Mouse (Mus musculus) liver, embryonic 14.5 days (tissue): ENCODE measurements around the gene BC016579. TPM values are rescaled to one million over a fixed set of nuclear protein-coding genes. Genes with fewer than 3 reads are reported as not detected.
A peak's percentile ranks its signal among the peaks of the same experiment; 100 is the strongest.

ENCODE experiments used
- ATAC-seq: fragments of 200-750 bp; cut with Nextera tagmentation; 2 replicates; pipeline ENCODE4 v1.8.0; 2017; ENCODE audit warnings: moderate number of reproducible peaks, mild to moderate bottlenecking, moderate library complexity; ENCODE audit not compliant: insufficient read depth
- DNase-seq, 3 experiments: peaks; one replicate each; pipeline ENCODE4 v3.0.0-alpha.2; 2012 to 2013; ENCODE audit warnings: low read depth in 3 of 3, low spot score in 3 of 3
- H3K27ac ChIP-seq: fragments of 300-500 bp; sonication (generic); 2 replicates; pipeline ENCODE4 v1.5.1; 2014; ENCODE audit warnings: moderate library complexity, mild to moderate bottlenecking, control low read depth, inconsistent platforms
- H3K27me3 ChIP-seq: fragments of 300-500 bp; sonication (generic); 2 replicates; pipeline ENCODE4 v1.6.1; 2014; ENCODE audit warnings: mild to moderate bottlenecking, low read length, moderate library complexity; ENCODE audit not compliant: control insufficient read depth, insufficient read depth
- H3K36me3 ChIP-seq: fragments of 300-500 bp; sonication (generic); replicated peaks from 2 replicates; pipeline ENCODE4 v1.6.1; 2014; ENCODE audit warnings: low read depth; ENCODE audit not compliant: control insufficient read depth, insufficient read depth
- H3K4me1 ChIP-seq, 2 experiments: fragments of 200-500 bp in 1 of 2; fragments of 300-500 bp in 1 of 2; sonication (generic) in 1 of 2; replicated peaks; 2 replicates each; pipeline ENCODE4 v1.6.1; 2012 to 2014; ENCODE audit warnings: antibody characterized with exemption in 1 of 2, inconsistent platforms in 1 of 2, low read length in 1 of 2; ENCODE audit not compliant: control insufficient read depth in 2 of 2, insufficient read depth in 2 of 2
- H3K4me2 ChIP-seq: fragments of 300-500 bp; sonication (generic); 2 replicates; pipeline ENCODE4 v1.6.1; 2014; ENCODE audit warnings: low read depth, mild to moderate bottlenecking, control low read depth, moderate library complexity
- H3K4me3 ChIP-seq, 2 experiments: fragments of 200-500 bp in 1 of 2; fragments of 300-500 bp in 1 of 2; sonication (generic) in 1 of 2; 2 replicates each; pipeline ENCODE4 v1.5.1; 2012 to 2014; ENCODE audit warnings: low read depth in 2 of 2, low read length in 2 of 2, mild to moderate bottlenecking in 2 of 2, control low read depth in 1 of 2, inconsistent platforms in 1 of 2, moderate library complexity in 1 of 2; ENCODE audit not compliant: insufficient read depth in 1 of 2
- H3K9ac ChIP-seq: fragments of 300-500 bp; sonication (generic); replicated peaks from 2 replicates; pipeline ENCODE4 v1.6.1; 2014; ENCODE audit warnings: mild to moderate bottlenecking, control low read depth, moderate library complexity
- H3K9me3 ChIP-seq: fragments of 300-500 bp; sonication (generic); 2 replicates; pipeline ENCODE4 v1.6.1; 2016; ENCODE audit warnings: low read length, mixed read lengths; ENCODE audit not compliant: control insufficient read depth
- CTCF ChIP-seq: IDR thresholded peaks from 2 replicates; pipeline ENCODE4 v1.5.1; 2016; ENCODE audit warnings: antibody characterized with exemption, low read depth, control low read depth
- EP300 ChIP-seq: IDR thresholded peaks from 2 replicates; pipeline ENCODE4 v1.6.1; 2016; ENCODE audit warnings: antibody characterized with exemption, low read depth
- WGBS: fragments of 180-500 bp; shearing (Covaris S2); extraction: QIAGEN DNeasy Blood & Tissue Kit; methylation state at CpG from one replicate; pipeline ENCODE4 v1.1.7; 2014; ENCODE audit not compliant: insufficient replicate concordance; 5-methylcytosine and 5-hydroxymethylcytosine counted together
- polyA plus RNA-seq, 2 experiments: library from polyadenylated mRNA; depleted of rRNA in 1 of 2; stranded (reverse) in 1 of 2; unstranded in 1 of 2; fragments of >200 nt; fragmentation: Nextera tagmentation in 1 of 2; extraction: Ambion mirVana in 1 of 2; gene quantifications; 2 replicates each; pipeline versions ENCODE4 v1.2.1 to v1.2.3; 2012 to 2014

Gene BC016579
- polyA plus RNA-seq, 2 experiments: 0.20 to 0.23 TPM

DNA sequence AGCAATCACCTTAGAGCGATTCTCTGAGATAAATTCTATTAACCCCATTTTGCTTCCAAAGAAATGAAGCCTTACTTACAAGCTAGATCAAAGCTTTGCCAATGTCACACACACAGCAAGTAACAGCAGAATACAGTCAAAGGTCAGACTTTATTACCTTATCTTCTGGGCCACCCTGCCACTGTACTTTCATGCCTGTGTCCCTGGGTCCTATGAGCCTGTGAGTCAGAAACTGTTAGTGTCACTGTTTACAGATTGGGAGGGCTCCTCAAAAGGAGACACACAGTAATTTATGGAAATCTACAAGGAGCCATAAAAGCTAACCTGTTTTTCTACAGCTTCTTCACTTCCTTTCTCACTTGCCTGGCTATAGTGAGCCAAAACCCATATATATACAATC, 4.4 kb upstream of the BC016579 start:
- Histone ChIP-seq H3K36me3 (no peaks in the 10 kb centered on the region), H3K4me3 (no peak overlapping the region), H3K27me3 (no peaks in the 10 kb centered on the region), H3K4me1 (peaks cover 6 to 15% of the 10 kb centered on the region in 2 experiments; a peak in 3 of 4 replicates), H3K4me2 (no peak overlapping the region), H3K9ac (no peak overlapping the region), H3K27ac (no peak overlapping the region), H3K9me3 (no peaks in the 10 kb centered on the region)
- ATAC-seq (peak; percentile 53; the same call in 1 of the 2 replicates), DNase-seq (no peak)
- 44% methylated on average over 1 of the region's 1 CpGs for WGBS
- TF ChIP-seq EP300 (no peak), CTCF (no peak)

DNA sequence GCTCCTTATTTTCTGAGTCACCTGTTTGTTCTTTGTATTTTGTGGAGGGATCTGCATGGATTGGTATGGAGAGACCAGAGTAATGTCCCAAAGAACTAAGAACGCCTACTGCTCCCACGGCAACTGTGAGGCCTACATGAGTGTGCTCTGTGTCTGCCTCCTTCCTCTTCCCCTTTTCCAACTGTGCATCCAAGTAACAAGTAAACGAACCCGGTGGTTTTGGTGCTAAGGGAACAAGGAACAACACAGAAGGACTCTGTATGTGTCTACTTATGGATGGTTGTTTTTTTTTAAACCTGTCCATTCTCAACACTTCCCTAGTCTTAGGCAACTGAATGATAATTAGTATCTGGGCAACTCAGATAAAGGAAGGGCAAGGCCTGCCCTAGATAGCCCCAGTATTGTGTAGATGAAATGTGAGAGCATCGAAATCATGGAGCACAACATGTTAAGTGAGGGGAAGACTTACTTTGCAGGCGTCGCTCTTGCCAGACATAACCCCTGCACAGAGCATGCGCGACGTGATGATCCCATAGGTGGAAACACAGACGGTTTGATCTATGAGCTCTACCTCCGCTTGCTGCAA, 3.8 kb upstream of the BC016579 start:
- Histone ChIP-seq H3K4me2 (no peak overlapping the region), H3K9ac (no peak overlapping the region), H3K27ac (no peak overlapping the region), H3K27me3 (no peaks in the 10 kb centered on the region), H3K9me3 (no peaks in the 10 kb centered on the region), H3K36me3 (no peaks in the 10 kb centered on the region), H3K4me1 (peaks cover 6 to 21% of the 10 kb centered on the region in 2 experiments; a peak in 3 of 4 replicates), H3K4me3 (no peak overlapping the region)
- DNase-seq (no peak), ATAC-seq (peak; percentile 67; the same call in 1 of the 2 replicates)
- 36% methylated on average over 12 of the region's 12 CpGs for WGBS
- TF ChIP-seq CTCF (no peak), EP300 (no peak)

DNA sequence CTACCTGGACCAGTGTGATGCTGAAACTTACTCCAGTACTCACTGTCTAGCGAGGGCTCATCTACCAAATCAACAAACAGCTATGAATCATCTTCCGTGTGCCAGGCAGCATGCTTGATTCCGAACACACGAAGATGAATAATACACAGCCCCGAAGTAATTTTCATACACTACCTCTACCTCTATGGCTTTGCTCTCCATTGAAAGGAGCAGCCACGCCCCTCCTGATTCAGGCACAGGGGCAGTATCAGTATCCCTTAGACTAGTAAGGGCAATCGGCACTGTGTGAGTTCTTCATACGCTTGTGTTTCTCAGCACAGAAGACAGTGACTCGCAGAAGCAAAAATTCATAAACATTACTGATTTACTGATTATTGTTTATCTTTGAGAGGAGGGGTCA, 597 bp upstream of the BC016579 start:
- 50% methylated on average over 9 of the region's 9 CpGs for WGBS
- no peaks in the 10 kb centered on the region for H3K9me3 ChIP-seq
- no peak overlapping the region for H3K4me2 ChIP-seq
- H3K9ac ChIP-seq: no peak overlapping the region
- TF ChIP-seq EP300: no peak
- no peak for TF ChIP-seq CTCF
- DNase-seq (no peak), ATAC-seq (no peak)
- H3K27me3 ChIP-seq: no peaks in the 10 kb centered on the region
- H3K36me3 ChIP-seq: no peaks in the 10 kb centered on the region
- H3K4me1 ChIP-seq: peaks cover 6 to 21% of the 10 kb centered on the region in 2 experiments; a peak in 3 of 4 replicates
- no peak overlapping the region for H3K27ac ChIP-seq
- H3K4me3 ChIP-seq: no peak overlapping the region

DNA sequence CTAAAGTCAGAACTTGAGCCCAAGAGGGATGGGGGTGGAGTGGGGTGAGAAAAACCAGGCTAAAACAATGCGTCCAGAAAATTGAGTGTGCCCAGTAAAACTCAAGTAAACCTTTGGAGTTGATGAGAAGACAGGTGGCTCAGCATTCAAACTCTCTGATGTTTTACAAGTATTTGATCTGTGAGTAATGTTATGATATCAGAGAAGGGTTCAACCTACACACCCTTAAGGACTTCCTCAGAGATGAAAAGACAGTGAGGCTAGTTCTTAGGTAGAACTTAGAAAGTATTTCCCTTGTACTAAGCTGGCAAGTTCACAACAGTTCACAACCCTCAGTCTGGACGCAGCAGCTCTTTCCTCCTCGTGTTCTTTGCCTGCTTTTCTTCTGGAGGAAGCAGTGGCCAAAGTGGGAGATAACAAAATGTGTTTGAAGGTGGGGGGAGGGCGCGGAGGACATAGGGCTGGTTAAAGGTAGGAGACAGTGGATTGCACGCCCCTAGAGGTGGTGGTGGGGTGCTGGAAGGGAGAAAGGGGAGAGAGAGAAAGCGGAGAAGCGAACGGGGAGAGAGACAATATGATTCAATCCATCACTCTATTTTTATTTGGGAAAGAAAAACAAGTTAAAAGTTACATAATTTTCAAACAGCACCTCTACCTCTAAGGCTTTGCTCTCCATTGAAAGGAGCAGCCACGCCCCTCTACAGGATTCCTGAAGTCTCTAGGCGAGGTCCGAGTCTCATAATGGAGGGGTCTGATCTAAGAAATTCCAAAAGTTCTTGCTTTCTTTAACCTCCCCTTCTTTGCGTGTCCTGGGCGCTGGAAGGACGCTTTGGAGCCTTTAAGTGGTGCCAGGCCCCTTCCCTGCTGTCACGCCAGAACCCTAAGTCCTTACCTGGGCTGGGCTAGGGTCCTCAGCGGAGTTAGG, 597 bp downstream of the BC016579 start:
- H3K4me2 ChIP-seq: peak overlapping the region; percentile 60
- ATAC-seq (no peak), DNase-seq (no peak)
- H3K9me3 ChIP-seq: no peaks in the 10 kb centered on the region
- no peaks in the 10 kb centered on the region for H3K36me3 ChIP-seq
- no peaks in the 10 kb centered on the region for H3K27me3 ChIP-seq
- H3K4me3 ChIP-seq: peak overlapping the region; percentile 7 to 36; a peak in 3 of 4 replicates
- peaks cover 6 to 18% of the 10 kb centered on the region in 2 experiments; a peak in 3 of 4 replicates for H3K4me1 ChIP-seq
- TF ChIP-seq CTCF (no peak), EP300 (no peak)
- 15% methylated on average over 17 of the region's 17 CpGs for WGBS
- H3K27ac ChIP-seq: no peak overlapping the region
- no peak overlapping the region; the same call in 1 of the 2 replicates for H3K9ac ChIP-seq

DNA sequence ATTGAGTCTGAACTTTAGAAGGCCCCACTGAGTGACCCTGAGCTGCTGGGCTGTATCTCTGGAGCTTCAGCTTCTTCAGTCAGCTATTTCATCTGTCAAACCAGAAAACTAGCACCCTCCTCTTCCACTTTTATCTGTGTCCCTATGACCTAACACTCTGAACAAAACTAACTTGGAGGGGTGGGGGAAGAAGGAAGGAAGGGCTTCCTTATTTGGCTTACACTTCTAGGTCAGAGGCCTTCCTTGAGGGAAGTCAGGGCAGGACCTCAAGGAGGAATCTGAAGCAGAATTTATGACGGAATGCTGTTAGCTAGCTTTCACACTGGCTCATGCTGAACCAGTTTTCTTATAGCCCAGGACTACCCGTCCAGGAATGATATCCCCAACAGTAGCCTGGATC, 2.4 kb downstream of the BC016579 start:
- no peak overlapping the region for H3K4me3 ChIP-seq
- no peak overlapping the region for H3K9ac ChIP-seq
- no peak overlapping the region for H3K4me2 ChIP-seq
- TF ChIP-seq EP300 (no peak), CTCF (no peak)
- H3K9me3 ChIP-seq: no peaks in the 10 kb centered on the region
- H3K36me3 ChIP-seq: no peaks in the 10 kb centered on the region
- peaks cover 0 to 10% of the 10 kb centered on the region in 2 experiments; a peak in 2 of 4 replicates for H3K4me1 ChIP-seq
- H3K27me3 ChIP-seq: no peaks in the 10 kb centered on the region
- WGBS: 43% methylated on average over 2 of the region's 2 CpGs
- 0 out of 2 replicates have a peak, but pooled peaks have one; percentile 11 for ATAC-seq
- no peak for DNase-seq
- H3K27ac ChIP-seq: no peak overlapping the region
